Mouse (Mus musculus) MN1 (cell line): Measurements from ENCODE around the gene Grin3b.

Experiments used
- DNase-seq: peaks from one replicate; pipeline ENCODE4 v3.0.0-alpha.2; 2016; ENCODE audit warnings: low spot score

Grin3b gene

DNA sequence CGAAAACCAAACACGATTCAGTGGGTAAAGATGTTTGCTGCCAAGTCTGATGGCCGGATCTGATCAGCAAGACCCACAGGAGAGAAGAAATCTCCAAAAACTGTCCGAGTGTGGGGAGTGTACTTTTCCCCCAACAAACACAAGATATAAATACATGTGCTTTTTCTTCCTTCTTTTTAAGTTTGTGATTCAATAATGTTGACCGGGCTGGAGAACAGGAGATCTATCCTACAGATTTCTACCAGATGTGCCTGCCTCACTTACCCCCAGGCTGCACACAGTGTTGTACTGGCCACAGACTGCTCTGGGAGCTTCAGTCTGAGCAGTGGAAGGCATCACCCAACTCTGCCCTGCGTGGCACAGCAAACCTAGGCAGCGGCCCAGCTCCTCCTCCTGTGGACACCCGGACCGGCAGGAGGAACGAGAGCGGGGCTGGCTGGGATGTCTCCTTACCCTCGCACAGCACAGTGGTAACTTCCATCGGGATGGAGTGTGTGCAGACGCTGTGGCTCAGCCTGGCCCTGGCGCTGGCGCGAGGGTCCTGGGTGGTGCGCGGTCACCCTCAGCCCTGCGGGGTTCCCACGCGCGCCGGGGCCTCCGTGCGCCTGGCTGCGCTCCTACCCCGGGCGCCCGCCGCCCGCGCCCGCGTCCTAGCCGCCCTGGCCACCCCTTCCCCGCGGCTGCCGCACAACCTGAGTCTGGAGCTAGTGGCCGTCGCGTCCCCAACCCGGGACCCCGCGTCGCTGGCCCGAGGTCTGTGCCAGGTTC, at the start of gene Grin3b:
Gene Grin3b (plus strand): TSS at position 301 of the 768 bp plus-strand sequence.
- no peak for DNase-seq

DNA sequence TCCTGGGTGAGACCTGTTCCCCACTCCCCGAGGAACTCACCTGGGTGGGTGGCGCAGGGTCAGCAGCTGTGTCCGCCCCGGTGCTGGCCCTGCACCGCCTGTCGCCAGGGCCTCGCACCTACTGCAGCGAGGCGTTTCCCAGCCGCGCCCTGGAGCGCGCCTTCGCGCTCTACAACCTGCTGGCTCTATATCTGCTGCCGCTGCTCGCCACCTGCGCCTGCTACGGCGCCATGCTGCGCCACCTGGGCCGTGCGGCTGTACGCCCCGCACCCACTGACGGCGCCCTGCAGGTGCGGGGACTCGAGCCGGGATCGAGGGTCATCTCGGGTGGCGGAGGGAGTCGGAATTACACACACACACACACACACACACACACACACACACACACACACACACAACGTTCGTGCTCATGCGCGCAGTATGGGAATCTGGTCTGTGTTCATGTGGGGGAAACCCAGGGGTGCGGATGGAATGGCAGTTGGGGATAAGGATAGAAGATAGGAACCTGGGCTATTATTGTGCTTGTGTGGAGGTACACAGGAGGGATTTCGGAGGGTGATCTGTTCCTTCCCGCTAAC, 49.5 kb upstream of the Grin3b start, which contains the start of gene R3hdm4:
Gene R3hdm4 (minus strand): TSS at position 251 of the 578 bp plus-strand sequence.
- no peak for DNase-seq

- no peak for DNase-seq
These were observed 48.9 kb upstream of the Grin3b start for GRCm38 (mm10) chr10:79921572-79921971.

- DNase-seq: peak; percentile 94
These were observed 45.3 kb upstream of the Grin3b start for GRCm38 (mm10) chr10:79924998-79925784.

DNA sequence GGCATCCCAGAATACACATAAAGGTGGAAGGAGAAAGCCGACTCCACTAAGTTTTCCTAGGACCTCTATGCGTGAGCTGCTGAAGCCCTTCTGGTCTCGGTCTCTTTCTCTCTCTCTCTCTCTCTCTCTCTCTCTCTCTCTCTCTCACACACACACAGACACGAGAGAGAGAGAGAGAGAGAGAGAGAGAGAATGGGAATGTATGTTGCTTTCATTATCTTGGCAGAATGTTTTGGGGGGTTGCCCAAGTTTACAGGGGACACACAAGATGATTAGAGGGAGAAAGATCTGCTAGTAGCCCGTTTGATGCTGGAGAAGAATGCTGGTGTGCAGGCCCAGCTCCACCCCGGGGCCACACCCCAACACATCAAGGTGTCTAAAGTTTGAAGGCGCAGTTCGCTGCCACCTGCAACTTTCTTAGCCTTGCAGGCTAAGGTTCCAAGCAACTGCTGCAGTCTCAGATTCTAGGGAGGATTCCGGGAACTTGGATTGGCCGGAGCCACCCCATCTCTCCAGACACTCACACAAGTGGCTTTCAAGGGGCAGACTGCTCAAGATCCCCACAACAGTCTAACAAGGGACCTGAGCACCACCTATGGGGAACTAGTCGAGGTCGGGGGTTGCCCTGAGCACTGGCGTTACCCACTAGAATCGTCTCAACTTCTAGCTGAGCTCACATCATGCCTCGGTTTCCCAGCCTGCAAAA, 44.6 kb upstream of the Grin3b start:
- peak; percentile 51 for DNase-seq

- DNase-seq: peak; percentile 99
These were observed 43.8 kb upstream of the Grin3b start, which contains the start of gene Arid3a for GRCm38 (mm10) chr10:79926491-79927323. Gene Arid3a, plus strand, starts transcription at chr10:79927043.

DNA sequence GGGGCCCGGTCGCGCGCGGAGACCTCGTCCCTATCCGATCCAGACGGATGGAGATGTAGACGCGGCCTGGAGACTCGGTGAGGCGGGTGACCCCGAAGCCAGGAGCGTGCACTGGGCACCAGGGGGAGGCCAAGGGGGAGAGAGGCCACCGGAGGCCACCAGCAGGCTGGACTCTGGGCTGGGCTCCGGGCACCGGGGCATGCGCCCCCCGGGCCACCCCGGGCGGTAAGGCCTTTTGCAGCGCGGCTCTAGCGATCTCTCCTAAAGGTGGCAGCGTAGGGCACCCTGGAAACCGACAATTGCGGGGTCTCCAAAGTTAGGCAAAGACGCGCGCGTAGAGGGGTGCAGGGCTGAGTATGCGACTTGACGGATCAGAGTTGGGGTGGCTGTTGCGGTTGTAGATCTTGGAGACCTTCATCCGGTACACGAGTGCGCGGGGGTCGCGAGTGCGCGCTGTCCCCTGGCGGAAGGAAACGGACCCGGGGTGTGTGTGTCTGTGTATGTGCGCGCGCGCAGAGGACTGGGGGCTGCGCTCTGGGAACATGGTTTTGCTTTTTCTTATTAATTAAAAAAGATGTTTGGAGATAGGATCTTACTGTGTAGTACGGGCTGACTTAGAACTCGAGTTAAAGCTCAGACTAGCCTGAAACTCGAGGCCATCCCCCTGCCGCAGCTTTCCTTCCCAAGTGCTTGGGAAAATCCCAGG, 43.0 kb upstream of the Grin3b start:
- peak; percentile 68 for DNase-seq

DNA sequence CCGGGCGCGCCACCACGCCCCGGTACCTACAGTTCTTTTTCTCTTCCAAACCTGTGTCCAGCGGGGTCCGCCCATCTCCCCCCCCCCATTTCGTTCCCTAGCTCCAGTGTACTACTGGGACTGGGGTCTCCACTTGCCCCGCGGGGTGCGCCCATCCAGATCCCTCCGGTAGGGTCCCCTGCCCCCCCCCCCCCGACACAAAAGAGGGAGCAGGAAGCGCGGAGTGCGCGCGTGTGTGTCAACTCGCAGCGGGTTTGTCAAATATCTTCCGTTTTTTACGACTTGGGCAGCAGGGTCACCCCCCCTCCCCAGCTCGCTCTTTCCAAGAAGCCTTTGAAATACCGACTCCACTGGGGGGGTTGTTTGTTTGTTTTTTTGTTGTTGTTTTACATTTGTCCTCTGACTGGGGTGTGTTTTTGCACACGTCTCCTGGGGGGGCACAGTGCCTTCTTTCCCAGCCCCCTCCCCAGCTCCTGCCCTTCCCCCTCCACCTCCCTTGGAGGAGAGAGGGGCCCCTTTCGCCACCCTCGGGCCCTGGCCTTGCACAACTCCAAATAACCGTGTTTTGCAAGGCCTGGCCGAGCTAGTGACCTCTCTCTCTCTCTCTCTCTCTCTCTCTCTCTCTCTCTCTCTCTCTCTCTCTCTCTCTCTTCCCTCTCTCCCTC, 42.4 kb upstream of the Grin3b start:
- peak; percentile 70 for DNase-seq

DNA sequence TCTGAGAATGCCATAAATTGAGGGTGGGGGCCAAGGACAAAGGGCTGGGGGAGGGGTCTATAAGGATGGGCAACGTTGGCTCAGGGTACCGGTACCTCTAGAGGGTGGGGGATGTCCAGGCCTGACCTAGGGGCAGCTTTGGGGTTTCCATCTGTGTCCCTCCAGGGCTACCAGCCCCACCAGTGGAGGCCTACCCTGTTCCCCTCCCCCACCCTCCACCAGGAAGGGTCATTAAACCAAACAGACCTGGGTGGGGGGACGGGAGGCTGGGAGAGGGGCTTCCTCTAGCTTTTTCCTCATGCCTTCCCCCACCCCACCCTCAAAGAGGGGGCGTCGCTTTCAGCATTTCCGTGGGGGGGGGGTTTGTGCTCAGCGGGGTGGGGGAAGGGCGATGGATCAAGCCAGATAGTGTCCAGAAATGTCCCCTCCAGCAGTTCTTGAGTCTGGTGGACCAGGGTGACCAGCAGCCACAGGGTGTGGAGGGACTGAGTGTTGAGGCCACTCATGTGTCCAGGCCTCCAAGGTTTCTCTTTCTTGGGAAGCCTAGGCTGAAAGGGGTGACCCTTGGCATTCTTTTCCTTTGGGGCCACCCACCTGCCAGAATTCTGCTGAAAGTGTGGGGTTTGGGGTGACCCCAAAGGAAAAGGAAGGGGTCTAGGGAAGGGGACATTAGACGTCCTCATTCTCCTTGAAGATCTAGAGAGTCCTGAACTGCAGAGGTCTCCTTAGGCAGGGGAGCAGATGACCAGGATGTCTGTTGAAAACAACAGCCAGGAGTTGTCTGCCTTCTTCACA, 41.4 kb upstream of the Grin3b start:
- DNase-seq: no peak

DNA sequence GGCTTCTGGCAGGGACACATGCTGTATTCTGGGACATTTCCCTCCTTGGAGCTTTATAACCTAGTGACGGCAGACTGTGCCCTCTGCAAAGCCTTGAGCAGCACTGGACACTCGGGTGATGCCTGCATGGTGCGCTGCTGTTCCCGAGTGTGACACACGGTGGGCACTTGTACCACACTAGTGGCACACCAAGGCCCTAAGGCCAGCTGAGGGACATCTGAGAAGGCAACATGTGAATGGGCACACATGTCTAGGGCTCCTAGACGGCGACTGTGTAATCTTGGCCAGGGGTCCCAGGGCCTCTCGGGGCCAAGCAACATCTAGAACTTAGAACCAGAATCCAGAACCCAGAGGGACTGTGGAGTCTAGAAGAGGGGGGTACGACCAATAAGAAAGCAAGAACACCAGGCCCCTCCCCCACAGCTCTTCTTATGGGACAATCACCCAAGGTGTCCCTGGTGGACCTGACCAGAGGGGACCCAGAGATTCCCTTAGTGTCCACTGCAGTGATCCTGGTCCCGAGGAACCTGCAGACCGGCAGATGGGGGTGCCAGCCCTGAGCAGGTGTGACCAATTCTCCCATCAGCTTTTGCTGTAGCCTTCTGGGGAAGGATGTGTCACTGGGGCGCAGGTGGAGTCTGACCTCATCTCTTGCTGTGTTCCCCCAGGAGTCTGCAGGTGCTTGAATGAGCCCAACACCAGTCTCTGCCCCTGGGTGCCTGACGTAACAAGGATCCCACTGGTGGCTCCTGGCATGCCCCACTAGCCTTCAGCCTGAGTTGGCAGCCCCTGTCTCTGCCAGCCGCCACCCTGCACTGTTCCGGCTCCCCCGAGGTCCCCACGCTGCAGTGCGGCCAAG, 40.3 kb upstream of the Grin3b start:
- DNase-seq: no peak

GRCm38 (mm10) chr10:79930826-79931186, 39.7 kb upstream of the Grin3b start:
- DNase-seq: no peak

- no peak for DNase-seq
These were observed 38.7 kb upstream of the Grin3b start for GRCm38 (mm10) chr10:79931797-79932196.

DNA sequence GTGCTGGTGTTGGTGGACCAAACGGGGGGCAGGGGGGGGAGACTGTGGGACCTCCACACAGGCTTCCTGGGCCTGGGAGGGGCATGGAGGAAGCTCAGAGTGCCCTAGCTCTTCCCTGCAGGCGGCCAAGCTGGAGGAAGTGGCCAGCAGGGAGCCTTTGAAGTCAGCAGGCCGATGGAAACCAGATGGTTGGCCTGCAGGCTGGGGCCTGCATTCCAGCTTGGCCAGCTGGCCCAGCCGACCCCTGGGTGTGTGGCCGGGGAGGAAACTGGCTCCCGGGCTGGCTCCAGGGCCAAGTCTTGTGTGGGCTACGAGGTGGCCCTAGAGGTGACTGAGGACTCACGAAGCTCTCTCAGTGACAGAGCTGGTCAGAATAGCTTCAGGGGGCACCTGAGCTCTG, 37.8 kb upstream of the Grin3b start:
- peak; percentile 94 for DNase-seq

DNA sequence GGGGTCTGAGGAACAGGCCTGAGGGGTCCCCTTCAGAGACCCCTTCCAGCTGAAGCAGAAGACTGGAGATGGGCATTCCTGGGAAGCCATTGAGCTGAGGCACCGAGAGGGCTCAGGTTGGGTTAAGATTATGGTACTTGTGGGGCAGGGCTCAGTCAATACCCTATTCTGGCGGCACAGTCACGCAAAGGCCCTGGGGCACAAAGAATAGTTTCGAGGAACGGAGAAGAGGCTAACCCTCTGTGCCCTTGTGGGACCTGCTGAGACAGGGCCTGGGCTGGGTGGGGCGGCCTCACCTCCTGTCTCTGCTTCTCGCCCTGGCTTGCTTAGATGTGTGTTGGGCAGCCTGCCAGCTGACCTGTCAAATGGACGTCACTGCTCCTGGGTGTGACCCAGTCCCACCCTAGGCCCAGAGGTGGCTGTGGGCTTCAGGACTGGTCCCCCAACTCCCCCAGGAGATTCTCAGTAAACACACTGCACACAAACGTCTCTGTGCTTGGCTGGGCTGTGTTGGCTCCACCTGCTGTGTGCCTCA, 37.3 kb upstream of the Grin3b start:
- no peak for DNase-seq

GRCm38 (mm10) chr10:79933861-79934260, 36.7 kb upstream of the Grin3b start:
- DNase-seq: no peak

DNA sequence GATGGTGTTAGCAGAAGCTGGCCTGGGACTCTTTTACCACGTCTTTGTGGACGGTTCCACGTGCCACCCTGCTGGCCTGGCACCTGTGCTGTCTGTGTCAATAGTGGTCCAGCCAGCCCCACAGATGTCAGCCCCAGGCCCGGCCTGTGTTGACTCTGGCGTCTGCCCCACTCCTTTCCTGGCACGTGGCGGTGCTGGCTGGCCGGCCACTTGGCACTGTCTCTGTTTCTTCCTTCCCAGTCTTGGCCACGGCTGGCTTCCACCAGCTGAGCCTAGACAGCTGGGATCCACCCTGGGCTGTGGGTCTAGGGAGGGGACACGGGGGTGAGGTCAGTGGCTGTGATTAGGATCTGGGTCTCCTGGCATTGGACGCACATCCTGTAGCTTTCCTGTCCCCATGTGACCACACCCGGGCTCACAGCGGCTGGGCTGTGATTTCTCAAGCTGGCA, 36.2 kb upstream of the Grin3b start:
- peak; percentile 97 for DNase-seq

- DNase-seq: no peak
These were observed 35.5 kb upstream of the Grin3b start for GRCm38 (mm10) chr10:79934794-79935569.
